Mouse (Mus musculus): ENCODE results near the gene Calhm2. TPM values are rescaled to one million over a fixed set of nuclear protein-coding genes. Genes with fewer than 3 reads are reported as not detected.

The Calhm2 gene
- 5.5 and 9.5 TPM in 2 replicates for polyA plus RNA-seq (2012; ENCODE audit: low replicate concordance)

GRCm38 (mm10) chr19:47137771-47138421 is at the start of gene Calhm2:
Calhm2 (minus strand) TSS chr19:47138294.

GRCm38 (mm10) chr19:47178431-47179271 is 40.6 kb upstream of the Calhm2 start, which contains the start of gene Neurl1a:
Neurl1a (plus strand) TSS chr19:47178820.

GRCm38 (mm10) chr19:47157664-47158063 is 19.6 kb upstream of the Calhm2 start, which contains the start of gene Calhm3:
Calhm3 (minus strand) TSS chr19:47157764.

GRCm38 (mm10) chr19:47144154-47144553 is 6.1 kb upstream of the Calhm2 start, which contains the start of gene Calhm1:
Calhm1 (minus strand) TSS chr19:47144254.

GRCm38 (mm10) chr19:47090550-47091156 is 47.4 kb downstream of the Calhm2 start, which contains the start of the genes Usmg5 and Pdcd11:
Usmg5 (minus strand) TSS chr19:47090647.
Pdcd11 (plus strand) TSS chr19:47090768.

GRCm38 (mm10) chr19:47067096-47067882 is 70.8 kb downstream of the Calhm2 start, which contains the start of gene Taf5:
Taf5 (plus strand) TSS chr19:47067746.

Other genes starting within 250 kb of the Calhm2 start
- gene Ina, start 123.6 kb downstream of the Calhm2 start, polyA plus RNA-seq (2012; ENCODE audit: low replicate concordance) = 0.11 TPM in 1 of 2 replicates, not detected in the other
- gene Nt5c2, start 123.1 kb downstream of the Calhm2 start, polyA plus RNA-seq (2012; ENCODE audit: low replicate concordance) = 2.5 and 8.1 TPM in 2 replicates
- gene Pcgf6, start 87.4 kb downstream of the Calhm2 start, polyA plus RNA-seq (2012; ENCODE audit: low replicate concordance) = 16.3 and 18.9 TPM in 2 replicates
- gene Taf5, start 70.5 kb downstream of the Calhm2 start, polyA plus RNA-seq (2012; ENCODE audit: low replicate concordance) = 9.9 and 10.6 TPM in 2 replicates
- 3.3 and 8.6 TPM in 2 replicates for gene Usmg5, start 47.6 kb downstream of the Calhm2 start, polyA plus RNA-seq (2012; ENCODE audit: low replicate concordance)
- gene Pdcd11, start 47.5 kb downstream of the Calhm2 start, polyA plus RNA-seq (2012; ENCODE audit: low replicate concordance) = 15.2 and 21.0 TPM in 2 replicates
- not detected in 2 replicates for gene Calhm1, start 6.0 kb upstream of the Calhm2 start, polyA plus RNA-seq (2012; ENCODE audit: low replicate concordance)
- gene Calhm3, start 19.5 kb upstream of the Calhm2 start, polyA plus RNA-seq (2012; ENCODE audit: low replicate concordance) = not detected in 2 replicates
- 0.68 and 1.0 TPM in 2 replicates for gene Neurl1a, start 40.5 kb upstream of the Calhm2 start, polyA plus RNA-seq (2012; ENCODE audit: low replicate concordance)

Data from leukemia stem cell, adult 10-12 weeks (primary cell).